Mouse (Mus musculus) kidney, embryonic 16.5 days (tissue): ENCODE measurements around the gene Sh2d4b. TPM values are rescaled to one million over a fixed set of nuclear protein-coding genes. Genes with fewer than 3 reads are reported as not detected.

Experiments used
- ATAC-seq: fragments of 200-750 bp; cut with Nextera tagmentation; 2 replicates; pipeline ENCODE4 v1.8.0; 2017; ENCODE audit warnings: moderate TSS enrichment; ENCODE audit not compliant: low FRiP score, low TSS enrichment
- H3K27ac ChIP-seq: fragments of 300-500 bp; sonication (generic); 2 replicates; pipeline ENCODE4 v1.5.1; 2014; ENCODE audit warnings: low read length
- H3K27me3 ChIP-seq: fragments of 300-500 bp; sonication (generic); 2 replicates; pipeline ENCODE4 v1.6.1; 2014; ENCODE audit warnings: low read length, control low read depth, mixed read lengths; ENCODE audit not compliant: insufficient read depth
- H3K36me3 ChIP-seq: fragments of 300-500 bp; sonication (generic); 2 replicates; pipeline ENCODE4 v1.6.1; 2014; ENCODE audit warnings: low read length, control low read depth, mixed read lengths; ENCODE audit not compliant: insufficient read depth
- H3K4me1 ChIP-seq: fragments of 300-500 bp; sonication (generic); 2 replicates; pipeline ENCODE4 v1.6.1; 2014; ENCODE audit warnings: low read length, control low read depth, mixed read lengths; ENCODE audit not compliant: insufficient read depth
- H3K4me2 ChIP-seq: fragments of 300-500 bp; sonication (generic); replicated peaks from 2 replicates; pipeline ENCODE4 v1.6.1; 2014; ENCODE audit warnings: low read depth, low read length
- H3K4me3 ChIP-seq: fragments of 300-500 bp; sonication (generic); 2 replicates; pipeline ENCODE4 v1.5.1; 2014; ENCODE audit warnings: mild to moderate bottlenecking, low read length
- H3K9ac ChIP-seq: fragments of 300-500 bp; sonication (generic); replicated peaks from 2 replicates; pipeline ENCODE4 v1.6.1; 2014; ENCODE audit warnings: low read length
- H3K9me3 ChIP-seq: fragments of 300-500 bp; sonication (generic); 2 replicates; pipeline ENCODE4 v1.6.1; 2016; ENCODE audit warnings: low read length, control low read depth
- WGBS: fragments of 180-500 bp; shearing (Covaris S2); extraction: QIAGEN DNeasy Blood & Tissue Kit; methylation state at CpG from one replicate; pipeline ENCODE4 v1.1.7; 2014; 5-methylcytosine and 5-hydroxymethylcytosine counted together
- polyA plus RNA-seq: library from polyadenylated mRNA; unstranded; fragments of >200 nt; fragmentation: Nextera tagmentation; extraction: Ambion mirVana; gene quantifications from 2 replicates; pipeline ENCODE4 v1.2.1, GENCODE M21; 2015

Sh2d4b gene
- polyA plus RNA-seq, 1 experiment from 2014 or later, result 0.81 TPM

DNA sequence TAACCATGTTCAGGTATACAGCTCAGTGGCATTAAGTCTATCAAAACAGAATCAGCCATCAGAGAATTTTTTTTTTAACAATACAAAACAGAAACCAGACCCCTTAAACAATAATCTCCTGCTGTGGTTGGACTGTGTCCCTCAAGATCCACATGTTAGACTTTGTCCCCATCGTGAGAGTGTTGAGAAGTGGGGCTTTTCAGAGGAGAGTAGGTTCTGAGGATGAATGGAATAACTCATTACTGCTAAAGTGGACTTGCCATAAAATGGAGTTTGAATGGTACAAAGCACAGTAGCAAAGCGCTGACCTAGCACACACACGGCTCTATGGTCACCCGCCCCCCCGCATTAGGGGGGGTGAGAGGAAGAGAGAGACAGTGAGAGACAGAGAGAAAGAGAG lies 35.8 kb upstream of the Sh2d4b start:
- Histone ChIP-seq H3K4me2 (no peak overlapping the region), H3K27me3 (no peaks in the 10 kb centered on the region), H3K27ac (0 out of 2 replicates have a peak overlapping the region, but pooled peaks have one; percentile 4), H3K4me1 (peaks cover 89% of the 10 kb centered on the region), H3K9ac (no peak overlapping the region), H3K36me3 (no peaks in the 10 kb centered on the region), H3K9me3 (no peaks in the 10 kb centered on the region), H3K4me3 (no peak overlapping the region)
- 61% methylated on average over 5 of the region's 5 CpGs for WGBS
- ATAC-seq, result no peak

DNA sequence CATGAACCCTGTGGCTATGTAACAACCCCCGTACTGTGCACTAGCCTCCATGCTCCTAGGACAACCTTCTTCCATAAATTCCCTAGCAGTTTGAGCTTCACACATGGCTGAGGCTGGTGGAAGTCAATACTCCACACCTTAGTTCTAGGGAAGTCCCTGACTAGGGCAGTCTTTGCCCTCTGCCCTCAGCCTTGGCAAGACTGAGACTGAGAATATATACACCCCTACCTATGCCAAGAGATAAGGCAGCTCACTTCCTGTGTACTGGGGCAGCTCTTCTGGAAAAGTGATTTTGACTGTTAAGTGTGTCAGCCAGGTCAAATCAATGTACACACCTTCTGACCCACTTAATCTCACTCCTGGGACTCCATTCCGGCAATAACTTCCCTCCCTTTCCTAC lies 34.0 kb upstream of the Sh2d4b start:
- Histone ChIP-seq H3K4me2 (no peak overlapping the region), H3K4me3 (no peak overlapping the region), H3K9me3 (no peaks in the 10 kb centered on the region), H3K9ac (no peak overlapping the region), H3K27ac (peak overlapping the region; percentile 35), H3K36me3 (0 out of 2 replicates have a peak, but pooled peaks cover 2% of the 10 kb centered on the region), H3K27me3 (no peaks in the 10 kb centered on the region), H3K4me1 (peaks cover 80% of the 10 kb centered on the region)
- peak; percentile 25 for ATAC-seq
- WGBS, result 3% methylated on average over 2 of the region's 2 CpGs

GRCm38 (mm10) chr14:40924378-40925113 lies 31.5 kb upstream of the Sh2d4b start:
- ATAC-seq, result peak; percentile 50

DNA sequence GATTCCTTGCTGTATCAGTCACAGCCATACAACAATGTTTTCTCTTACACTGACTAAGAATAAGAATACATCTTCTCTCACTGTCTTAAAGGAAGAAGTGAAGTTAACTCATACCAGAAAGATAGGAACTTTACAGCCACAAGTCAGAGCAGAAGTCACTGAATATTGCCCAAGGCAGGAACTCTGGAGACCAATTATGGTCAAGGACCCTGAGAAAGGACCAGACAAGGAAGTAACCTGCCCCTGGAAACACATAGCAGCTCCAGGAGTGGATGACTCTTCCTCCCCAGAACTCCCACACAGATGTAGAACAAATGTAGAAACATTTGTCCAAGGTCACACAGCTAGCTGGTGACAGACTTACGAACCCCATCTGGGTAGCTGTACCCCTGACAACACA lies 28.2 kb upstream of the Sh2d4b start:
- WGBS, result 96% methylated on average over 1 of the region's 1 CpGs
- H3K4me1 ChIP-seq, result peaks cover 37% of the 10 kb centered on the region
- no peak overlapping the region for H3K27ac ChIP-seq
- H3K4me2 ChIP-seq, result no peak overlapping the region
- peaks cover 15% of the 10 kb centered on the region; the same call in 1 of the 2 replicates for H3K36me3 ChIP-seq
- H3K9me3 ChIP-seq, result no peaks in the 10 kb centered on the region
- no peaks in the 10 kb centered on the region for H3K27me3 ChIP-seq
- no peak for ATAC-seq
- no peak overlapping the region for H3K4me3 ChIP-seq
- H3K9ac ChIP-seq, result no peak overlapping the region

More at GRCm38 (mm10) chr14:40924378-40925113, 31.5 kb upstream of the Sh2d4b start:
- H3K9ac ChIP-seq, result no peak overlapping the region
- 26% methylated on average over 10 of the region's 10 CpGs for WGBS
- peaks cover 15% of the 10 kb centered on the region; the same call in 1 of the 2 replicates for H3K36me3 ChIP-seq
- peaks cover 55% of the 10 kb centered on the region for H3K4me1 ChIP-seq
- no peaks in the 10 kb centered on the region for H3K27me3 ChIP-seq
- no peak overlapping the region for H3K4me3 ChIP-seq
- H3K27ac ChIP-seq, result peak overlapping the region; percentile 84
- H3K4me2 ChIP-seq, result no peak overlapping the region; the same call in 1 of the 2 replicates
- H3K9me3 ChIP-seq, result no peaks in the 10 kb centered on the region

DNA sequence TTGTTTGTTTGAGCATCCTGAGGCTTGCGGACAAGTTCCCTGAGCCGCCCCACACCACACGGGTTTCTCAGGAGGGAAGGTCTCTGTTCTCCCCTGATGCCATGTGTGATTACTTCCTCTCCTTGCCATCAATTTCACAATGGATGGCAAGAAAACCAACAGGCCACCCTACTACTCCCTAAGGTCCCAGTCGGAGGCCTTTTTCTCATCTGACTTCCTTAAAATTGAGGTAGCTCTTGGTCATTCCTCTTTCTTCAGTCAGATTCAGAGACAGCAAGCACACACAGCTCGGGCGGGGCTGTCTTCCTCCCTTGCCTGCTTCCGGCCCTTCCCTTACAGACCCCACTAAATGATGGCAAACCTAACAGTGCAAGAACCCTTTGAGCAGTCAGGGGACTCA lies 26.5 kb upstream of the Sh2d4b start:
- Histone ChIP-seq H3K4me3 (no peak overlapping the region), H3K36me3 (peaks cover 19% of the 10 kb centered on the region; the same call in 1 of the 2 replicates), H3K9ac (no peak overlapping the region), H3K9me3 (no peaks in the 10 kb centered on the region), H3K4me1 (peaks cover 38% of the 10 kb centered on the region), H3K27me3 (no peaks in the 10 kb centered on the region), H3K27ac (no peak overlapping the region), H3K4me2 (no peak overlapping the region)
- ATAC-seq, result no peak
- 91% methylated on average over 7 of the region's 7 CpGs for WGBS

DNA sequence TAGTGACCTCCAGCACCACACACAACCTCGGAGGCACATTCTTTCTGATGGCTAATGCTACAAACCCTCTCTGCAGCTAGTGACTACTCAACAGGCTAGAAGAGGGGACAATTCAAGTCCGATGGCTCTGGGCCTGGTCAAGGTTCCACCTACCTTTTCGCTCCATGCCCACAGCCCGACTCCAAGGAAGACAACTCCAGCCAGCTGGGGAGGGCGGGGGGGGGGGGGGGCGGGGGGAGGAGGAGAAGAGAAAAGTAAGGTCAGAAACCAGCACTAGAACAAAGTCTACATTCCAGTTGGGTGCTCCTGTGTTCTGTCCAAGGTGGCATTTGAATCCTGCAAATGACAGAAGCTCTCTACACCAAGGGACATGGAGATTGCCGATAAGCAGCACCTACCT lies 25.4 kb upstream of the Sh2d4b start:
- H3K4me1 ChIP-seq, result peaks cover 41% of the 10 kb centered on the region
- H3K9me3 ChIP-seq, result no peaks in the 10 kb centered on the region
- 64% methylated on average over 6 of the region's 7 CpGs for WGBS
- peaks cover 26% of the 10 kb centered on the region; the same call in 1 of the 2 replicates for H3K36me3 ChIP-seq
- no peak for ATAC-seq
- H3K4me2 ChIP-seq, result no peak overlapping the region
- no peak overlapping the region for H3K9ac ChIP-seq
- no peak overlapping the region for H3K4me3 ChIP-seq
- H3K27me3 ChIP-seq, result no peaks in the 10 kb centered on the region
- peak overlapping the region; percentile 32; the same call in 1 of the 2 replicates for H3K27ac ChIP-seq

- Histone ChIP-seq H3K9ac (no peak overlapping the region), H3K4me1 (peaks cover 40% of the 10 kb centered on the region), H3K36me3 (peaks cover 35% of the 10 kb centered on the region; the same call in 1 of the 2 replicates), H3K9me3 (no peaks in the 10 kb centered on the region), H3K4me2 (no peak overlapping the region), H3K27ac (peak overlapping the region; percentile 32; the same call in 1 of the 2 replicates), H3K27me3 (no peaks in the 10 kb centered on the region), H3K4me3 (no peak overlapping the region)
- 0% methylated on average over 1 of the region's 1 CpGs for WGBS
- peak; percentile 44; the same call in 1 of the 2 replicates for ATAC-seq
These were observed 24.6 kb upstream of the Sh2d4b start for GRCm38 (mm10) chr14:40917632-40918031.

- no peak for ATAC-seq
- Histone ChIP-seq H3K36me3 (peaks cover 30% of the 10 kb centered on the region; the same call in 1 of the 2 replicates), H3K4me3 (no peak overlapping the region), H3K9me3 (no peaks in the 10 kb centered on the region), H3K27ac (no peak overlapping the region), H3K4me2 (no peak overlapping the region), H3K4me1 (peaks cover 36% of the 10 kb centered on the region), H3K27me3 (no peaks in the 10 kb centered on the region), H3K9ac (no peak overlapping the region)
- WGBS, result 85% methylated on average over 15 of the region's 15 CpGs
These were observed 23.6 kb upstream of the Sh2d4b start for GRCm38 (mm10) chr14:40916667-40917066.

DNA sequence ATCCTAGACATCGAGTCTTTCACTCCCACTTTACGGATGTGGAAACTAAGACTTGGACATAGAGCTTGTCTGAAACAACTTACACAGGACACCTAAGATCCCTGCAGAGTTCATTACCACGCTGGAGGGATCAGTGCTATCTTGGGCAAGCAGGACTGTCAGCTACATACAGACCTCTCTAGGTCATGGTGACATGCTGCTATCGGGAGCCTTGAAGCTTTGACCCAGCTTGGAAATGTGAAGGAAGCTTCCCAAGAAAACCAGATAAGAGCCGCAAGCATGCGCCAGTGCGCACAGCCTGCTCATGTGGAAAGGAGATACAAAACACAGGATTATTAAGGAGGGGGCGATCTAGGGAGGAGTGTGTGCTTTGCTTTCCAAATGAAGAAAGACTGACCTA lies 22.8 kb upstream of the Sh2d4b start:
- H3K36me3 ChIP-seq, result peaks cover 35% of the 10 kb centered on the region; the same call in 1 of the 2 replicates
- H3K9ac ChIP-seq, result no peak overlapping the region
- ATAC-seq, result no peak
- H3K27me3 ChIP-seq, result no peaks in the 10 kb centered on the region
- no peak overlapping the region for H3K4me2 ChIP-seq
- no peak overlapping the region for H3K27ac ChIP-seq
- no peak overlapping the region for H3K4me3 ChIP-seq
- 79% methylated on average over 8 of the region's 8 CpGs for WGBS
- no peaks in the 10 kb centered on the region for H3K9me3 ChIP-seq
- H3K4me1 ChIP-seq, result peaks cover 36% of the 10 kb centered on the region

DNA sequence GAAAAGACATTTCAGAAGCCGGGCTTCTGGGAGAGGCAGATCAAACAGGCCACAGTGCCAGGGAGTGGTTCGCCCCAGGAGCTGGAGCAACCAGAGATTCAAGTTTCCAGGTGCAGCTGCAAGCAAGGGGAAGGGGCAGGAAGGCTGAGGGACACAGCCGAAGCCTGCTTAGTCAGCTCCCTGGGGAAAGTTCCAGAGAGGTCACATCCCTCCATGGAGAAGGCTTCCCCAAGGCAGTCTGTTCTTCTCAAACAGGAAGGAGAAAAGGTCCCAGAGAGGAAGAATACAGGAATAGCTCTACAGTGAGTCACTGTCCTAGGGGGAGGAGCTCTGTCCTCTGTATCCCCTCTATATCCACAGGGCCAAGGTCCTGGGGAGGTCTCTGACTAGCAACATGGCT lies 21.6 kb upstream of the Sh2d4b start:
- H3K9ac ChIP-seq, result peak overlapping the region; percentile 7

More for the DNA sequence above, 21.6 kb upstream of the Sh2d4b start:
- no peak overlapping the region for H3K4me3 ChIP-seq
- ATAC-seq, result peak; percentile 32; the same call in 1 of the 2 replicates
- no peaks in the 10 kb centered on the region for H3K9me3 ChIP-seq
- H3K36me3 ChIP-seq, result peaks cover 40% of the 10 kb centered on the region
- H3K4me1 ChIP-seq, result peaks cover 36% of the 10 kb centered on the region
- no peaks in the 10 kb centered on the region for H3K27me3 ChIP-seq
- WGBS, result 30% methylated on average over 3 of the region's 3 CpGs
- peak overlapping the region; percentile 64 for H3K27ac ChIP-seq
- no peak overlapping the region for H3K4me2 ChIP-seq
